Mouse (Mus musculus) C2C12 (cell line): ENCODE data around the gene Hspa1a.
"Not testable (repeated sequence)": the region's sequence is repeated elsewhere in the genome, so short reads cannot be mapped to it uniquely, and the experiment has no call there.

ENCODE experiments used
- CTCF ChIP-seq: IDR thresholded peaks from one replicate; pipeline ENCODE4 v1.5.1; 2011; ENCODE audit not compliant: control insufficient read depth, insufficient read depth, insufficient read length
- MAX ChIP-seq: IDR thresholded peaks from one replicate; pipeline ENCODE4 v1.6.1; 2011; ENCODE audit warnings: mild to moderate bottlenecking, control low read depth
- MYOG ChIP-seq: IDR thresholded peaks from one replicate; pipeline ENCODE4 v1.6.1; 2011; ENCODE audit not compliant: control insufficient read depth, insufficient read length; ENCODE audit errors: extremely low read depth
- USF1 ChIP-seq: IDR thresholded peaks from one replicate; pipeline ENCODE4 v1.6.1; 2011; ENCODE audit warnings: low read depth, mild to moderate bottlenecking, control low read depth, moderate library complexity

- not testable (repeated sequence) for TF ChIP-seq CTCF, USF1, MAX, MYOG
These were observed 2.1 kb downstream of the Hspa1a start, which contains the start of gene Gm20481 for GRCm38 (mm10) chr17:34969822-34970221.
